Mouse (Mus musculus) megakaryocyte, adult 5-6 weeks (primary cell): ENCODE data around the gene Rps6ka5. TPM values are rescaled to one million over a fixed set of nuclear protein-coding genes. Genes with fewer than 3 reads are reported as not detected.
A peak's percentile ranks its signal among the peaks of the same experiment; 100 is the strongest.

Experiments used
- ATAC-seq: 2 replicates; pipeline ENCODE4 v1.8.0; 2016; ENCODE audit warnings: mild to moderate bottlenecking, inconsistent platforms; ENCODE audit not compliant: poor library complexity, severe bottlenecking
- total RNA-seq, 2 experiments: library from RNA; stranded (forward) in 1 of 2; stranded (reverse) in 1 of 2; fragments of 153-499, 151-499 nt in 1 of 2; fragments of 221-1000, 200-1000 nt in 1 of 2; gene quantifications; 2 replicates each; pipeline versions ENCODE4 v1.2.3 to v1.2.4; 2015 to 2017

Gene Rps6ka5
- total RNA-seq, 2 experiments from 2014 or later: 19.4 to 30.9 TPM

DNA sequence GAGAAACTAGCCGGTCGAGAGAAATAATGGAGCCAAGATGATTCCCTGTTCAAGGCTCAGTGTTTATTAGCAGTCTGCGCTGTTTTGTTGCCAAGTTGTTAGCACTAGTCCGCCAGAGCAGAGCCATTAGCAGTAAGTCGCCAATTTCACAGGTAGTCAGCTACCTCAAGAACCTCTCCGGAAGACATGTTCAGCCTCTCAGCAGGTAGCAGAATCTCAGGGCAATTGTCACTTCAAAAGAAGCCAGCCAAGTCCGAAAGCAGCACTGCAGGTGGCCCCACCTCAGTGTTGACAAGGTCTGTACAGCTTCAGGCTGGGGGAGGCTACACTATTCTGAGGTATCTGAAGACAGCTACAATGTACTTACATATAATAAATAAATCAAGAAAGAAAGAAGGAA, 1.1 kb upstream of the Rps6ka5 start:
- ATAC-seq: no peak

DNA sequence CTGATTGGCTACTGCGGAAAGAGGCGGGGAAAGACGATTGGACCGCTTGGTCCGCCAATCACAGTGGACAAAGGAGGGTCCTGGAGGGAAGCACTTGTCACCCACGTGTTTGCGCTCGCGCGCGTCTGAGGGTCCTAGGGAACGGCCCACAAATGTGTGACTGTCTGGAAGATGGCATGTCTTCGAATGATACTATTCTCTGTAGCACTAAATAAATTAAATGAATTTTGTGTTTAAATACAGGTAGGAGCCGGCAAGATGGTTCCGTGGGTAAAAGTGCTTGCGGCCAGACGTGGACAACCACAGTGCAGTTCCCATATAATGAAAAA, 1.4 kb downstream of the Rps6ka5 start:
- no peak for ATAC-seq

DNA sequence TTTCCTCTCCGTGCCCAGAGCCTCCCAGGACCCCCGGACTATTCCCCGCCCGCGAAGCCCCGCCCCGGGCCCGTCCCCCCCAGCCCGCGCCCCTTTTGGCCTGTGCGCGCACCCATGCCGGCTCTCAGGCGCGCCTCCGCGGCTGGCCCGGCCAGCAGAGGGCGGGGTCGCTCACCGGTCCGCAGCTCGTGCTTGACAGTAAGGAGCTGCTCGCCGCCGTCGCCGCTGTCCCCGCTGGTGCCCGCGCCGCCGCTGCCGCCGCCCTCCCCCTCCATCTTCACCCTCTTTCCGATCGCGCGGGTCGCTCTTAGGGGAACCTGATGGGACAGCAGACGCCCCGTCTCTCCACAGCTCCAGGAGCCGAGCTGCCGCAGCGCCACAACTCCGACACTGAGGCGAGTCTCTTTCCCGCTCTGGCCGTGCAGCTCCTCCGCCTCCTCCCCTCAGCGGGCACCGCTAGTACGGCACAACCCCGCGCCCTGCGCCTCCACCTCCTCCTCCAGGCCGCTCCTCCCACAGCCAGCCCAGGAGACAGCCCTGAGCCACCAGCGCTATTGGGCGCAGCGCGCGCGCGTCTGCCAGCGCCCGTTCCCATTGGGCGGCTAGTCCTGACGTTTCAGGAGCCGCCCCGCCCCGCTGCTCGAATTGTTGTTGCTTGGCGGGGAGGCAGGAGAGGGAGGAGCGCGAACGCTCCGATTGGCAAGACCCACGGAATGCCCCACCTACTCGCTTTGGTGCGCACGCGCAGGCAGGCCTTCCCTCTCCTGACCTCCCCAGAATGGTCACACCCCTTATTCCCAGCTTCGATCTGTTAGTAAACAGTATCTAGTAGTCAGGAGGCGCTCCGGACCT, 2.0 kb downstream of the Rps6ka5 start:
- peak; percentile 86 for ATAC-seq

DNA sequence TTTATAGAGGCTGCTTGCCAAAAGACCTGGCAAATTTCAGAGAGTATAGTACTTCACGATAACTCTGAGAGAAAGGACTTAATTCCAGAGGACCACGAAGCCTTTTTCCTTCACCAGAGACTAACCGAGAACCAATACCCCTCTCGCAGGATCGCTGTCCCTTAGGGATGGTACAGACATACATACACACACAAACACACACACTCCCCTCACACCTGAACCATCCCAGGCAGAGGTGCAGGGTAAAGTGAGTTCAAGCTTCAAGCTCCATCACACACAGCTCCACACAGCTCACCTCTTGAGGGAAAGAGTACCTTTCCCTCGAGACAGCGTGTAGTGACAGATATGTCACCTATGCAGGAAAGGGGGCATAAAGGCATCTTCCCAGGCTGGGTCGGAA, 2.6 kb downstream of the Rps6ka5 start:
- ATAC-seq: no peak

DNA sequence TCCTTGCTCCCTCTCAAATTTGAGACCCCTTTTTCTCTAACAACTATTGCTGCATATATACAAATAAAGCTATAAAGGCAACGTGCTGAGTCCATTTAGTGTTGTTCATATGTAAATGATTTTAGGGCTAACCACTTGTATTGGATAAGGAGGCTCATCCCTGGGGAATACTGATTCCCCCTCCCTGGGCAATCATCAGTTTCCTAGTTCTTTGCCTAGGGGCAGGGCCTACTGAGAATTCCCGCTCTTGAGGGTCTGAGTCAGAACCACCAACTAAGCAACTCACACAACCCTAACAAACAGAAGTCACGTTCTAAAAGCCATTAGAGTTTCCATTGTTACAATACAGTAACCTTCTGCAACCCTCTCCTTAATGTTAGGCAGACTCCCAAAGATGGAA, 6.0 kb downstream of the Rps6ka5 start:
- ATAC-seq: no peak

DNA sequence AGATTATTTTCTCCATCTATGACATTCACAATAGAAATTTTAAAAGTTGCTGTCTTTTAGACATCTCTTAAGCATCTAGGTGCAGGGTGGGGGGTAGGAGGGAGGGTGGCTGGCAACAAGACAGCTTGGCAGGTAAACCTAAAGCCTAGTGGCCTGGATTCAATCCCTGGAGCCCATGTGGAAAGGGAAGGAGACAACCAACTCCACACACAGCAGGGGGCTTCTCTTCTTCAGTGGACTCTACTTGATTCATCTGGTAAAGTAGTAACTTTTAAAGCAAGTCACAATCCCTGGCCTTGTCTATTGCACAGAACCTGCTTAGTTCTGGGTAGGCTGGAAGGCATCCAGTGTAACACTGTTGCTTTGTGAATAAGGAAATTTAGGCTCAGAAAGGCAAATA, 9.3 kb downstream of the Rps6ka5 start:
- ATAC-seq: no peak

DNA sequence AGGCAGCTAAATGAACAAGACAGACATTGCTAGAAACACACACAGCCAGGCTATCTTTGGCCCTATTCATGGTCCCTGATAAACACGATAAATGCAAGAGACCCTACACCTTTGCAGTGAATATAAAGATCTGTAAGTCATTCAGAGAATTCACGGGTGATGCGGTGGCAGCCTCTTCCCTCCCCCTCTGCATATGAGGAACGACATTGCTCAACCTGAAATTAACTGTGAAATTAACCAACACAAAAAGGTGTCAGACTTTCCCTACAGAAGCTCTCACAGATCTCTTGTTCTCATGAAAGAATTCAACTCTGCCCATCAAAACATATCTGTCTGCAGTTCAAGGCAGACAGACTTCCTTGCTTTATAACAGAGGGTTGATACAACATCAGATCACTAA, 9.8 kb downstream of the Rps6ka5 start:
- ATAC-seq: peak; percentile 73

DNA sequence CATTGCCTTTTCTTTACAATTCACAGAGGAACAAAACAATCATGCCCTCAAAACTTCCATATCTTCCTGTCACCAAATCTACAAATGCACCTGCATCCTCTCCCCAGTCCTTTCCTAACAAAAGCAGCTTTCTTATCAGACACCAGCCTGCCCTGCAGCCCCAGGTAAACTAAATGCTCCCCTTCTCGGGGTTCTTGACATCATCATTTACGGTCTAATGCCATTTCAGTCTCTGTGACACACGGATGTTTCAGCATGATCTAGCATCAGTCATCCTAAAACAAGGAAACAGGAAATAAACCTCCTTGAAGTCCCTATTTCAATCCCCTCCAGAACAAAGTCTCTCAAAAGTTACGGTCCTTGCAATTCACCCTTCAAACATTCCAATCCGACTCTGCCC, 15.0 kb downstream of the Rps6ka5 start:
- ATAC-seq: no peak

DNA sequence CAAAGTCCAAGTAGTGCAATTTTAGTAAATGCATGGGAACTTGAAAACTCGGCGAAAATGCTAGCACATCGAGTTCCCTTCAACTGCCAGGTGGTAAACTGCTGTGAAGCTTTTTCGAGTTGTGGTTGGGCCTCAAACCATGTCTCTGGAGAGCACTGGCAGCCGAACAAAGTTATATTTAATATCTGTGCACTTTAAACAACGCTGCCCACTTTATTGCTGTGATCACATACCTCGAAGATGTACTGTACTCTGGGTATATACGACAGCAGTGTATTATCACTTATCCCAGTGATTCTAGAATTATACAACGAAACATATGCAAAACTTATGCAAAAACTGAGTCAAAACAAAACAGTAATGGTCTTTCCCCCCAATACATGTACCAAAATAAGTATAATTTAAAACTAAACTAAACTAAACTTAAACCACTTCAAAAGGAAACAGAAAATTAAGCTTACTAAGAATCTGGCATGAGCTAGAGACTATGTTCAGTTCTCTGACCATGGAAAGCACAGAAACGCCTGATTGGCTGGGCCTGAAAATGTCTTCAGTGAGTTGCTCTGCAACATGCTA, 15.6 kb downstream of the Rps6ka5 start:
- ATAC-seq: no peak

DNA sequence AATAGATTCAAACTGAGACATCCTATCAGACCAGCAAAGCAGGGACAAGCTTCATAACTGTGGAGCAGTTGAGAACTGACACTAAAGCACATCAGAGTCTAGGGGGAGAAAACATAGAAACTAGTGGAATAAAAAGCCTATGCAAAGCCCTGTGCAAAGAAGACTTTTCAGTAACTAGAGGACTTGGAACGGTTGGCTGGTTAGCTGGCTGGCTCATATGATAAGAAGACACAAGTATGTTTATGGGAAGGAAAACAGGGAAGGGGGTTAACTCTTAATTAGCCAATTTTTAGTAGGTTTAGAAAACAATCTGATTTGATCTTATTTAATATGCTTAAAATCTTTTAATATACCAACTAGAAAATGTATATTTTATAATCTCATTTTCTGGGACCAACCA, 16.4 kb downstream of the Rps6ka5 start:
- ATAC-seq: no peak

DNA sequence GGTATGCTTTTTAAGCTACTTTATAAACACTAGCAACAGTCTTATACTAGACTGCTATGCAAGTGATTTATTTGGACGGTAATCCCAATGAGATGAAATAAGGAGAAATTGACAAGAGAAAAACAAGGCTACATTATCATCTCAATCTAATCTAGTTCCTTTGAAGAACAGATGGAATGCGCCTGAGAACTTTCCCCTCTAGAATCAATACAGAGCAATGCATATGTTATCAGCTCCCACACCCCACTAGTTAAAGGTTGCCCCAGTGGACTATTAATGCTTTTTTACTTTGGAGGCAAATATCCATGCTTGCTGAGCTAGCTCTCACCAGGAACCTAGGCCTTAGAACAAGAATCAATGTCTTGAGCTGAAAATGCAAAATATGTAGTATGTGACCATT, 19.5 kb downstream of the Rps6ka5 start:
- no peak for ATAC-seq

DNA sequence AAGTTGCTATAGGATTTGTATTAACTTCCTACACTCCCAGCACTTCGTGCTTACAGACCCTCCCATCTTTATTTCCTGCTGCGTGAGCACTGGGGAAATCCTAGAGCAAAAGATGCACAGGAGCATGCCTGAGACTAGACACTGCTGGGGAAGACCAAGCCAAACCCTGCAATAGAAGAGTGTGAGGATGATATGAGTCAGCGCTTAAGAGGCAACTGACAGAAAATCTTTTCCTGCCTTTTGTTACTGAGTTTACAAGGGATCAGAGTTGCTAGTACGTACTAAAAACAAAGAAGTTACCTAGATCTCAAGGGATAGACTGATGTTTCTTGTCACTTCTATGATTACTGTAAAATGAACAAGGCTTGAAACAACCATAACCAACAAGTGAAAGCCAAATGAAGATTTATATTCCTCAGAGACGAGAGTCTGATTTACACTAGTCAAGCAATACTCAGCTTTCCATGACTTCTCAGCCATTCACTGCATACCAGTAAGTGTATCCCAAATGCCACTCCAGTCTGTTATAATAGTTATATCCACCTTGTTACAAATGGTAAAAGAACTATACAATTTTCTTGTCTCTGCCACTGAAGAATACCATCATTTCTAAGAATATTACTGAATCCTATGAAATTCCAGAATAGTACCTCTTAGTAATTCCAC, 21.6 kb downstream of the Rps6ka5 start:
- no peak for ATAC-seq

DNA sequence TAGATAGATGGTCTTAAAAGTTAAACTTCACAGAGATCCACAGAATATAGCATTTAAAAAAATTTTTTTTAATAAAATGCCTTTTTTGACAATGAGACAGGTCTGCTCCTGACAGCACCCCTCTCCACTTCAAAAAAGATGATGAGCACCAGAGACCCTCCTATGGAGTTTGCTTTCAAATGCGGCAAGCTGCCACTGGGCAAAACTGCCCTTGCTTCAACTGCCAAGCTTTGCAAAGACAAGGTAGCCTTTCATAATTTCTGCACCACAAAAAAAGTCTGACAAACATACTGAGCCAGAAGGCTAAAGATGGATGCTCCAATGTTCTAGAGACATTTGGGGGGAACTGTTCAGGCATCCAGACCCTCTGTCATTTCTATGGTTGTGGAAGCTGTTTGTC, 28.8 kb downstream of the Rps6ka5 start:
- ATAC-seq: no peak

DNA sequence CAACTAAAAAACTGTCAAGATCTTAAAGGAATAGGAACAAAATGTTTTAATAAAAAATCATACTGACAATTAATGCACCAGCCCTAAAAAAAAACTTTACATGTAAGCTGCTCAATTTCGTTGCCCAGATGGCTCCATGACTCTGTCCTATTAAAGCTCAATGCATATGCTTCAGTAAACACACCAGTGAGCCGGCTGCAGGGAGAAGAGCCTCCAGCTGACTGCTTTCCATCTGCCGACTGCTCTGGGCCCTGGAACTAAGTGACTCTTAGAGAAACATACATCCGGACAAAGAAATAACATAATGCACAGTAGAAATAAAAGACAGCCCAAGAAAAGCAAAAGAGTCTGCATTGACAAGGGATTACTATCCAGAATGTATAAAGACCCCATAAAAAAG, 30.2 kb downstream of the Rps6ka5 start:
- no peak for ATAC-seq

DNA sequence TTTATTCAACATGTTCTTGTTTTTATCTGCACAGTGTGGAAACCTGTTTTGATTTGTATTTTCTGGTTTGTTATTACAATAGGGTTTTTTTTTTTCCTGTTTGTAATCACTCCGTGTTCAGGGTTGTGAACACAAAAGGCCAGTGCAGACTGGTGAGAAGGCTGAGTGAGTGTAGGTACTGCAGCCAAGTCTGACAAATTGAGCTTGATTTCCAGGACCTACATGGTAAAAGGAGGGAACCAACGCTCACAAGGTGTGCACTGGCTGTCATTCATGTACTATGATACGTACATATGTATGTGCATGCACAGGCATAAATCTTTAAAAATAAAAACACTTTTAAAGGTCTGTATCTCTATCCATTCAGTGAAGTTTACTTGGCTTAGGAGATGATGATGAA, 31.5 kb downstream of the Rps6ka5 start:
- no peak for ATAC-seq

DNA sequence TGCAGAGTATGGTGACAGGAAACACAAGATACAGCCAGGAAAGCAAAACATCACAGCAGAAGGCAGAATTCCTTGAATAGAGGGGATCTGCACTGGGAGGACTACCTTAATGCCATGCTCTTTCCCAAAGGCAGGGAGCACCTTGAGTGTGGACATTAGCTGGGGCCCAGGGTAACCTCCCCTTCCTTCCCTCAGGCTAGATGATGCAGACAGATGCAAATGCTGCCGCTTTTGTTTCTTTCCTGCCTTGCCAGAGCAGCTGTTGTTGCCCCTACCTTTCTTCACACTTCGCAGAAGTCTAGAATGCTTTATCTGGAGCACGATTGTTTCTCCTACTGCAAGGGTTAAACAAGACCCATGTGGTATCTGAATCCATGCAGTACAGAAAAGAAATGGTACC, 34.6 kb downstream of the Rps6ka5 start:
- ATAC-seq: no peak

DNA sequence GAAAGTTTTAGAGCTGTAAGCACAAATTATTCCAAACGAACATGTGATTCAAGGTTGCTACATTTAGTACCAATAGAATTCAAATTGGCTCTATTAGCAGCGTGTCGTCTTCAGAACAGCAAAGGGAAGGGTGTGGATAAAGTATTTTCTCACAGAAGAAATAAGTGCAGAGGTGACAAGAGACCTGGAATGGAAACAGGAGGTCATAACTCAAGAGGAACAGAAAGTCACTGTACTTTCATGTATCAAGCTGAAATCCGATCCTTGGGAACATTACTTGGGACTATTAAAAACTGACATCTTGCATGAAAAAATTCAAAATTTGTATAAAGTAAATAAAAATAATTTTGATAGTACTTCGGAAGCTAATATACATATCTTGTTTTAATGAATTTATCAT, 36.3 kb downstream of the Rps6ka5 start:
- no peak for ATAC-seq

DNA sequence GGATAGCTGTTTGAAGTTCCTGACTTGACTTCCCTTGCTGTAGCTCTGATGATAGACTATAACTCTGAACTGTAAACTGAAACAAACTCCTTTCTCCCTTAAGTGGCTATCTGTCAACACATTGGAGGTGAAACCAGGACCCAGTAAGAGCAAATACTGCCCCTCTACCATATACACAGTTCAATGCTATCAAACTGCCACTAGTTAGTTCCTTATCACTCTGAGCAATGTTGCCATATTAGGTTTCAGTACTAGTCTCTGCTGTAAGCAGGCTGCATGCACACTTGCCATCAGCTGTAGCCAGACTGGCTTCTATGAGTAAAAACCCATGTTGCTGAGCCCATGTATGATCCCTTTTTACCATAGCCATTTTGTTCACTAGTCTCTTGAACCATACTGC, 38.6 kb downstream of the Rps6ka5 start:
- ATAC-seq: no peak

DNA sequence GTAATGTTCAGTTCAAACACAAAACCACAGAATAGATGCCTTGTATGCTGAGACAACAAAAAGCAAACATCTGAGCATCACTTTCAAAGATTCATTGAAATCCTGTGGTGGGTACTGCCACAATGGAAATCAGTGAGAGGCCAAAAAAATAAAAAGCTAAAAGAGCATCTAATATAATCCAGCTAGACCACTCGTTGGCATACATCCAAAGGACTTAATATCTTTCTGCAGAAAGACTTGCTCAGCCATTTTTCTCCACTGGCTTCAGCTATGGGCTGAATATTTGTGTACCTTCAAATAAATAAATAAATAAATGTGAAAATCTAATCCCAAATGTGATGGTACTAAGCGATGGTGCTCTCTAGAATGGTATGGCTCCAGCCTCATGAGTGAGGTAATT, 39.8 kb downstream of the Rps6ka5 start:
- ATAC-seq: no peak

DNA sequence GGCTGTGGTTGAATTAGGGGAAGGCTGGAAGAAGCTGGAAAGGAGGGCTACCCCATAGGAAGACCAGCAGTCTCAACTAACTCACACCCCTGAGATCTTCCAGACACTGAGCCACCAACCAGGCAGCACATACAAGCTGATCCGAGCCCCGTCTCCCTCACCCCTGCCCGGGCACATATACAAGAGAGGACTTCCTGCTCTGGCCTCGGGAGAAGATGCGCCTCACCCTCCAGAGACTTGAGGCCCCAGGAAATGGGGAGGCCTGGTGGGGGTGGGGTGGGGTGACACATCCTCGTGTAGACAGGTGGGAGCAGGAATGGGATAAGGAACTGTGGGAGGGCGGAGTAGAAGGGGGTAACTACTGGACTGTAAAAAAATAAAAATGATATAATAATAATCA, 45.0 kb downstream of the Rps6ka5 start:
- peak; percentile 30; the same call in 1 of the 2 replicates for ATAC-seq

DNA sequence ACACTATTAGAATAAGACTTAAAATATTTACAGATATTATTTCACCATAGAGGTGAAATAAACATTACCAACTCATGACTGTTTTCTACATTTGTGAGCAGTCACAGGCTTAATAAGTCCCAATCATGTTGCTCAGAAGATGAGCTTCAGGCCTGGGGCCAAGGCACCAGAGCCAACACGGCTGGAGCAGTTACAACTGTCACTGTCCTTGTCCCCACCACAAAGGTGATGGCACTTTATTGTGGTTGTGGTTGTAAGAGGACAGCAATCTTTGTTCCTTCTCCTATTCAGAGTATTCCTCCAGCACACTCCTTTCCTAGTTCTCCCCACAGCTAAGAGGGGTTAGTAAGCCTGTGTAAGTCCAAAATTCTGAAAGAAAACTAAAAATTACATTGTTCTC, 45.5 kb downstream of the Rps6ka5 start:
- 0 out of 2 replicates have a peak, but pooled peaks have one; percentile 33 for ATAC-seq

DNA sequence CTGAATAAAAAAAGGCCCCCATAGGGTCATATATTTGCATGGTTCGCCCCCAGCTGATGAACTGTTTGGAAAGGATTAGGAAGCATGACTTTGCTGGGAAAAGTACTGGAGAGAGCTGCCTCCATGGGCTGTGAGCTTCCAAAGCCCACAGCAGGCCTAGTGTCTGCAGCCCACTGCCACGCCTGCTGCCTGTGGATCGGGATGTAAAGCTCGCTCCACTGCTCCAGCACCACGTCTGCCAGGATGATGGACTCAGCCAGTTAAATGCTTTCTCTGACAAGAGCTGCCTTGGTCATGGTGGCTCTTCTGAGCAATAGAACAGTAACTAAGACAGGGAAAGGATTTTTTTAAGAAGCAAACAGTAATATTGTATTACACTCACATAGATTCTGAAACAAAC, 46.1 kb downstream of the Rps6ka5 start:
- ATAC-seq: no peak
